Mouse (Mus musculus) adrenal gland, adult 2 months (tissue): ENCODE measurements around the gene Pif1. TPM values are rescaled to one million over a fixed set of nuclear protein-coding genes. Genes with fewer than 3 reads are reported as not detected.
A peak's percentile ranks its signal among the peaks of the same experiment; 100 is the strongest.

Experiments
- DNase-seq: peaks from one replicate; pipeline ENCODE4 v3.0.0; 2021
- polyA plus RNA-seq: library from polyadenylated mRNA; depleted of rRNA; stranded (reverse); fragments of >200 nt; gene quantifications from 2 replicates; pipeline ENCODE4 v1.2.3, GENCODE M21; 2012
- total RNA-seq, 2 experiments: library from RNA; stranded (reverse); gene quantifications; 2 replicates each; pipeline ENCODE4 v1.2.3; 2021

Gene Pif1
- total and polyA plus RNA-seq, 3 experiments: 0.29 to 0.45 (median 0.42) TPM

DNA sequence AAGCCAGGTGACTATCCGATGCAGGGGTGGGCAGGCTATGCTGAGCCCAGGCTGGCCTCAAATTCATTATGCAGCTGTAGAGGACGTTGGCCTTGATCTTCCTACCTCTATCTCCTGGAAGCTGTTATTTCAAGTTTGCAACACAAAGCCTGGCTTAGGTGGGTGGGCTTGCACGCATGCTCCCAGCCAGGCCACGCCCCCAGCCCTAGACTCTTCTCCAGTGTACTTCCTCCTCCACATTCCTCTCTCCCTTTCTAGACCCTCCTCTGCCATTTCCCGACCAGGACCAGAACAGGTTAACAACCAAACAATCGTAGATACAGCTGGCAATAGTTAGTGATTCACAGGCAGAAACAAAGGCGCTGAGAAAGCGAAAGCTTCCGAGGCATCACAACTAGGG is 6.6 kb downstream of the Pif1 start:
- no peak for DNase-seq

DNA sequence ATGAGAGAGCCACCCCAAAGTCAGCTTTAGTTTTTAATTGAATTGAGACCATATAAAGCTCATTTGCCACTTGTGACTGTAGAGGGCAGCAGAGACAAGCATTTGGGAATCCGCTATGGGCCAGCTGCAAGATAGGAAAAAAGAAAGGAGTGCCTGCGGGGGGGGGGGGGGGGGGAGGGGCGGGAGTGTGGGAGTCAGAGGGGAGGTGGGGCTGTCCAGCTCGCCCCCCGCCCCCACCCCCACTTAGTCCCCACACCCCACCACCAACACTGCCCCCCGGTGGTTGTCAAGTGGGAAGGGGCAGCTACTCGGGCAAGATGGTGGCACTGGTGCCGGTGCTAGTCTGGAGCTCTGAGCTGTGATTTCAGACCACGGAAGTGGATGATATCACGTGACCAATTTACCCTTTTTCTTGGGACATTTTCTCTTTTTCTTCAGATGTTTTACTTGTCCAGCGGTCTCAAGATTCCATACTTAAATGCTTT is 11.8 kb downstream of the Pif1 start:
- peak; percentile 64 for DNase-seq

DNA sequence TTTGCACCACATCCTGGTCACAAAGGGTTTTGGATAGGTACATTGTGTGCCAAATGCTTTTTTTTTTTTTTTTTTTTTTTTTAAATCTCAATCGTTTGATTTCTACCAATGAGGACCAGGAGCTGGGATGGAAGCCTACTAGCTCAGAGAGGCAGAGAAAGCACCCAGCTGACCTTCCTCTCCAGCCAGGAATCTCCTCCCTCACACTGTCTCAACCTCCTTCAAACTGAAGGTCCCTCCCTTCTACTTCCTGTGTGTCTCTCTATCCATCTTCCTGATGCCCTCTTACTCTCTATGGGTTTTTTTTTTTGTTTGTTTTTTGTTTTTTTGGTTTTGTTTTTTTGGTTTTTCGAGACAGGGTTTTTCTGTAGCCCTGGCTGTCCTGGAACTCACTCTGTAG is 14.0 kb downstream of the Pif1 start:
- DNase-seq: no peak

DNA sequence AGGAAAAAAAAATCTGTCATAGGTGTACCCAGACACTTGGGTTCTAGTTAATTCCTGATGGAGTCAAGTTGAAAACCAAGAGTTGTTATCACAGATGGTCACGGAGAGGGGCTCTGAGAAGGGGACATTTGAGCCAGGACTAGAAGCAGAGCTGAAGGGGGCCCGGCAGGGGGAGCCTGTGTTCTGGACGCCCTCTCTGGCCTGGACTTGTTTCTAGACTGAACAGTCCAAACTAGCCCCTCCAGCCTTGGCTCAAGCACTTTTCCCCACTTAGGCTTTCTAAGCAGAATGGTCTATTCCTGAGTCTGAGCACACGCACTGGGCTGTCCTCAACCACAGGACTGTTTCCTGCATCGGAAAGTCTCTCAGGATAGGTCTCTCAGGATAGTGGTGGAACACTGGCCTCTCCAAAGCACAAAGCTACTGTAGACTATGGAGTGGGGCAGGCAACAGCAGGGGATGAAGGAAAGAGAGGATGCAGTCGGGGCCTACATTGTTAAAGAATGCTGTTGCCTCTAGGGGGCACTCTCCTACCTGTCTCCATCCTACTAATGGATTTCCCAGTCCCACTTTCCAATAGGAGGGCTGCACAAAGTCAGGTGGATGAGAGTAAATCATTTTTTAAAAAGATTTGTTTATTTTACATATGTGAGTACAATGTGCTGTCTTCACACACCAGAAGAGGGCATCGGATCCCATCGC is 16.6 kb downstream of the Pif1 start:
- DNase-seq: no peak

DNA sequence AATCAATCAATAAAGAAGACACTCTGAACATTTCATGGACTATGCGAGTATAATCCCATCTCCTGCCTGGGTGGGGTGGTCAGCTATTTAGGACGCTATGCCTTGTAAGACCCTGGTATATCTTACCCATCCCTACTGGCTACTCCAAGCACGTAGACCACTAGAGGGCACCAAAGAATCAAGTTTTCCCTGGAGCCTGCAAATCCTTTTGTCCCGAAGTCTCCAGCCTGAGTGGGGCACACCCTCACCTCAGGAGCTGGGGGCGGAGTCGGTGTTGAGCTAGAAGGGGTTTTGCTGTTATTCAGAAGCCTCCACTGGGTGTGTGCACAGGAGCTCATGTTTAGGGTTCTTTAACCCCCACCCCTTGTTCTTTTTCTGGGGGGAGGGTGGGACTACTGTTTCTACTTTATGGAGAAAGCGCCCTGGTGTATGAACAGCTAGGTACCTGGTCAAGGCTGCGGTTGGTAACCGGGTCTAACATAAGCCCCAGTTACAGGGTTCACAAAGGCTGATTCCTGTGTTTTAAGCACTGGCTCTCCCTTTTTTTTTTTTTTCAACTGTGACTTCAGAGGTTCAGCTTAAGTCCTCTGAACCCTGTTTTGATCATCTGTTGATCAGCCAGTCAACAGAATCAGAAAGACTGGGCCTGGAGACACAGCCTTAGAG is 18.6 kb downstream of the Pif1 start:
- peak; percentile 70 for DNase-seq

DNA sequence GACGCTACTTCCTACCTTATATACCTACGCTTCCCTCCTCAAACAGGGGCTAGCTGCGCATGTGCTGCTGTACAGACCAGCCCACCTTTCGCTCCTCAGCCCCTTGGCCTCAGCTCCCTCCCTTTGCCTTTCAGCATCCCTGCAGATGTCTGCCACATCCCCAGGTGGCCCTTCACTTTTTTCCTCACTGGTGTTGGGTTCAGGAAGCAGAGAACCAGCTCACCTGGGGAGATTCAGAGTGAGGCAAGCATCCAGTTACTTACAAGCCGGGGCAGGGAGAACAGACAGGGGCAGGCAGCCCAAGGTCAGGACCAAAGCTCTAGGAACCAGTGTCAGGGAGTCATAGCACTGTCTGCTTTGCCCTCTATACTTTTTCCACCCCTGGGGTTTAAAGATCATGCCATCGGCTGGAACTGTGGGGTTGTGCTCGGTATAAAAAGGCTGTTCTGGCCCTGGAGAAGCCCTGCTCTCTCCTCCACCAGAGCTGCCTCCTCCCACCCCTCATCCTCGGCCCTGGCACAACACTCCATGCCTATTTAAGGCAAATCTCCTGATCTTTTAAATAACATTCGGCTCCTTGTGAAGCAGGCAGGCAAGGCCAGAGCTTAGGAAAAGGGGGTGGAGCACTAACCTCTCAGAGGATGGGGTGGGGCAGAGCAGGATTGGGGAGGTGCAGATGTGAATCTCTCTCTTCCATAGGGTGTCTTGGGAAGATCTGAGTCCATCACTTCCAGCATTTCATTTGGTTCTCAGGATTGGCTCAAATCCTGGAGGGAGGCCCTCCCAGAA is 19.6 kb downstream of the Pif1 start:
- peak; percentile 51 for DNase-seq

DNA sequence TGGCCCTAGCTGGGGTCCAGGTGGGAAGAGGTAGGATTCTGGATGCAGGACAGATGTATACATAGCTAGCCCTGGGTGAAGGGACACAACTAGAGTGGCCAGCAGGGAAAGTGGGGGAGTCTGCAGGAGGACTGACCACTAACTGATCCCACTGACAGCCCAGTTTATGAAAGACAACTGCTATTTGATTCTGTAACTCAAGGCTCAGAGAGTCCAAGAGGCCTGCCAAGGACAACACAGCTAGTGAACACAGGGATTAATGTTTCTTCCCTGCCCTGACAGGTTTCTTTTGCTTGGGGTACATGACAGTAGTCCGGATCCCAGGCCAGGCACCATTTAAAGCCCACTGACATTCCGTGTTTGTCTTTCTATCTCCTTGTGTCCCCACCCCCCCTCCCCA is 20.2 kb downstream of the Pif1 start:
- no peak for DNase-seq

DNA sequence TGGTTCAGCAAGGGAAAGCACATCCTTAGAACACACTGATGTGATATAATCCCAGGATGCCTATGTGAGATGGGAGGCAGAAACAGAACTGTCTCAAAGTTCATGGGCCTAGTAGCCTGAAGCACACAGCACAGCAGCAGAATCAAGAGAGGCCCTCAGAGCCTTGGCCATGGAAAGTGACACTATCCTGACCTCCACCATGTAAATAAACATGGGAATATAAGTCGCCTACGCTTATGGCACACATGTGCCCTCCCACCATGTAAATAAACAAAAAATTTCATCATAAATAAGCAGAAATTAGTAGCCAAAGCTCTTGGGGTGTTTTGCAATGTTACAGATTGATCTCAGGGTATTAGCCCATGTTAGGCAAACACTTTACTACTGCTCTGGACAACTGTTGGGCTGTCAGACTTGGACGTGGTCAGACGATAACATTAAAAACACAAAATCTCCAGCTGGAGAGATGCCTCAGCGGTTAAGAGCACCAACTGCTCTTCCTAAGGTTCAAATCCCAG is 25.1 kb downstream of the Pif1 start:
- no peak for DNase-seq

DNA sequence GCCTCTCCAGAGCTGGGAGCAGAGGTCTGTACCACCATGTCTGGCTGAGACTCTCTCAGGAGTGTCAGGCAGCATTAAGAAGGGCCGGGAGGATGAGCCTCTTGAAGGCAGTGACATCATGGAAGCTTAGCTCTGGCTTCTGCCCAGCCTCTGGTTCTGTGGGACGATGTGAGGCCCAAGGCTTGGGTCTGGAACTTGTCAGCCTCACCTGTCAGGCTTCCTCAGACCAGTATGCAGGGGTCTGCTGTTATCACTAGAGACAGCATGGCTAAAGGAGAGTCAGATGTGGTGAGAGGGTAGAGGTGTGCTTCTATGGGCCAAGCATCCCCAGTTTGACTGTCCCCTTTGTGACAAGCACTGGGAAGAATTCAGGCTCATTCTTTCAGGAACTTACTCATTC is 26.1 kb downstream of the Pif1 start:
- DNase-seq: no peak

DNA sequence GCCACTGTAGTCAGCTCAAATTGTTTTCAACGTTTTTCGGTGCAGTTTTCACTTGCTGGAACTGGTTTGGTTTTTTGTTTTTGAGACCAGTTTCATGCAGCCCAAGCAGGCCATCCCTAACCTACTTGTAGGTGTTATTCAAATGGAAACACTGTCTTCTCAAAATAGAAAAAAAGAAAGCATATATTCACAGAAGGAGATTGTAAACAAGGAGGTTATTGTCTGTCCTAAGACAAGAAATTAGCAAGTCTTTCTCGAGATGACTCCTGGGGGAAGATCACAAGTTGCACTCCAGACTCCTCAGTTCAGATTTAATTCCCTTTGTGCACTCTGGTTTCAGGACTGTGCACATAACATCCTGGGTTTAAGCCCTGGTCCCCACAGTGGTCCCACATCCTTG is 32.4 kb downstream of the Pif1 start:
- no peak for DNase-seq

DNA sequence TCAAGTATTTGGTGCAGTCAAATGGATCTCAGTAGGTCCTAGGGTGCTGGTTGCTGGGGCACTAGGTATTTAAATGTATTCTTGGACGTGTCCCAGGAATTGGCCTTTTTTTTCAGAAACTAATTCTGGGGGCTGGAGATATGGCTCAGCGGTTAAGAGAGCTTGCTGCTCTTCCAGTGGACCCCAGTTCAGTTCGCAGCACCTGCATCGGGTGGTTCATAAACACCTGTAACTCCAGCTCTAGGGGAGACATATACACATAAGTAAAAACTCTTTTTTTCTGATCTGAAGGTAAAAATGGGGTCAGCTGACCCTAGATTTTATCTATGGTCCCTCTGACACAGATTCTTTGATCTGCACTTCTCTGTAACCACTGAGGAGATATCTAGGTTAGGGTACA is 34.2 kb downstream of the Pif1 start:
- no peak for DNase-seq

DNA sequence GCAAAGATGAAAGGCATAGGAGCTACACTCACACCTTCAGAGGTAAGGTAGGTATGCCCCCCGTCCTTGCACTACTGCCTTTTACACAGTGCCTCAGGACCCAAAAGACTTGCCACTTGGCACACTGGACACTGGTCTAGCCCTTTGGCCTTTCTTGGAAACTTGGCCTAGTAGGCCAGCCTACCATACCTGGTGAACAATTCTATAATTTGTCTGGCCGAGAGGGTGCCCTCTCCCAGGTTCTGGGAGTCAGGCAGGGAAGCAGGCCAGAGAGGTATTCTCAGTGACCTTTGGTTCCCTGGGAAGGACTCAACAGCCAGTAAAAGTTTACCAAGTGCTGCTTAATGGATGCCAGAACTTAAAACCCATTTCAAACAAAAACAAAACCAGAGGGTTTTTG is 34.7 kb downstream of the Pif1 start:
- DNase-seq: no peak

DNA sequence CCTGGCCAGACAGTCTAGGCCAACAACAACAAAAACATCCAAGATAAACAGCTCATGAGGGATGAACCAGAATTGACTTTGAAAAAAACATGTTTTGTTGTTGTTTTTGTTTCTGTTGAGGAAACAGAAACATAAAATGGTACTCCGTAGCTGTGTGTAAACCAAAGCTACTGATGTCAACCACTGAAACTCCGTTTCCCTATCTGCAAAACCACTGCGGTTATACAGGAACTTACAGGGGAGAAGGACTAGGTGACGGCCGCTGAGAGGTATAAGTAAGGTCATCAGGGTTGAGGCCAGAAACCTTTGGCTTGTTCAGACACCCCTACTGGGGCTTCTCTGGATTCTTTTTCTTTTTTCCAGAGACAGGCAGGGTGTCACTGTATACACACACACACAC is 35.9 kb downstream of the Pif1 start:
- no peak for DNase-seq

DNA sequence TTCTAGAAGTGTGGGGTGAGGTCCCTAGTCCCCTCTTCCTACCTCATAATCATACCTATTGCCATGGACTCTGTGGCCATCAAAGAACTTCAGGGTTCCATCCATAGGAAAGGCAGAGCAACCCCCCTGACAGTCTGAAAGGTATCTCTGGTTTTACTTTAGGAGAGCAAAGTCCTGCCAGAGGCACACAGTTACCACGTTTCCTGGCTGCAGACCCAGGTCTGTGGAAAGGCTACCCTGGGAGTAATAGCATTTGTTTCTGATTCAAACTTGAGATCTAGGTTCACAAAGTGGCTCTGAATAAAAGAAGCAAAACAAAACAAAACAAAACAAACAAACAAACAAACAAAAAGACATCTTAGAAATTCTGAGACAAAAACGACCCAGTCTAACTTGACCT is 37.3 kb downstream of the Pif1 start:
- DNase-seq: no peak

DNA sequence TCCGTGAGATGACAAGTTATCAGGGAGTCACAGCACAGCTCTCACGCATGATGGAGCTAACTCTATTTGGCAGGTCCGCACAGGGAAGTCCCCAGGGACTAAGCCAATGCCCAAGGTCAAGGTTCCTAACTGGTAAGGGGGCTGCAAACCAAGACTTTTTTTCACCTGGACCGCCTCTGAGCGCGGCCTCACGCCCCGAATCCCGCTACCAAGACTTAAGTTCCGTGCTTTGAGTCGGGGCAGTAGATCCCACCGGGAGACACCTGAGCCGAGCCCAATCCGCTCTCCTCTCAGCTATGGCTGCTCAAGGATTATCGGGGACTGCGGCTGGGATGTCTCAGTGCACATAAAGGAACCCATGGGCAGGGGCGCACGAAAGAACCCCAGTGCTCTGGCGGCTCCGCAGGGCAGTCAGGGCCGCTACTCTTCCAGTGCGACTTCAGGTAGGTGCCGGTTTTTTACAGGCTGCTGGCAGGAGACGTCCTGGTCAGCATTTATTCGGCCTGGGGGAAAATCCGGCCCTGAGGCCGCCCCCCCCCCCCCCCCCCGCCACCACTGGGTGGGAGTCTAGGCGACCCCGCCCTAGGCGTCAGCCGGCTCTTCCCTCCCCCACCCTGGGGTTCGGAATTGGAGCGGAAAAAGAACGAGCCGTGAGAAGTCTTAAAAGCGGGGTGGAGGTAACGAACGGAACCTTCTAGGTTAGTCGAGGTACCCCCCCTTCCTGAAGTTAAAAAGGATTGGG is 42.2 kb downstream of the Pif1 start, which contains the start of gene Rbpms2:
Rbpms2 (plus strand) TSS at position 624 of the 742 bp plus-strand sequence.
- peak; percentile 73 for DNase-seq

DNA sequence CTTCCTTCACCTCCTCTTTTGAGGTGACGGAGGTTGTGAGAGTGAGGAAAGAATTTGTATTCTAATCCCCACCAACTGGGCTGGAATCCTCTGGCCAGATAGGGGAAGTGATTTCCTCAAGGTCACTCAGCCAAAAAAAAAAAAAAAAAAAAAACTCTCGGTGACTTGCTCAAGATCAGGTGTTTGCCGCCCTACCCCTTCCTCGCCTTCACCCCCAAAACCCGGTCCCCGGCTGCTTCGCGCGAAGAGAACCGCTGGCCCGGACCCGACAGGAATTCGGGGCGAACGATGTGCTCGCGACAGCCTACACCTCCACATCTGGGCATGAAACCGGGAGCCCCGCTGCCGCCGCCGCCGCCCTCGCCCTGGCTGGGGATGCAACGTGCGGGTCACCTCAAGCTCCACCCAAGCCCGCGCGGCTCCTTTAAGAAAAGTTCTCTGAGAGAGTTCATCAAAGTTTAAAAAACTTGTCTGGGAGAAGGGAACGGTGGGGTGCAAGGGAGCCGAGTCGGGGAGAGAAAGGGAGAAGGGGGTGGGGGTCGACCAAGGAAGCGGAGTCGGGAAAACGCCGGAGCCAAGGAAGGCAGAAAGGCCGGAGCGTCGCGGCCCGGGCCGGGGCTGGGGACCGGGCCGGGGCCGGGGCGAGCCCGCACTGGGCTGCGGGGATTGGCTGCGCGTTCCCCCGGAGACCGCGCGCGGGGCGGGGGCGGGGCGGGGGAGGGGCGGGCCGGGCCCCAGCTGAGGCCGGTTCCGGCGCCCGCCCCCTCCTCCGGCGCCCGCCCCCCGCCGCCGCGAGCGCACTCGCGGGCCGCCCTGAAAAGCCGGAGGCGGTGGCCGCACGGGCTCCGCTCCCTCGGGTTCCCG is 43.0 kb downstream of the Pif1 start:
- DNase-seq: peak; percentile 88

DNA sequence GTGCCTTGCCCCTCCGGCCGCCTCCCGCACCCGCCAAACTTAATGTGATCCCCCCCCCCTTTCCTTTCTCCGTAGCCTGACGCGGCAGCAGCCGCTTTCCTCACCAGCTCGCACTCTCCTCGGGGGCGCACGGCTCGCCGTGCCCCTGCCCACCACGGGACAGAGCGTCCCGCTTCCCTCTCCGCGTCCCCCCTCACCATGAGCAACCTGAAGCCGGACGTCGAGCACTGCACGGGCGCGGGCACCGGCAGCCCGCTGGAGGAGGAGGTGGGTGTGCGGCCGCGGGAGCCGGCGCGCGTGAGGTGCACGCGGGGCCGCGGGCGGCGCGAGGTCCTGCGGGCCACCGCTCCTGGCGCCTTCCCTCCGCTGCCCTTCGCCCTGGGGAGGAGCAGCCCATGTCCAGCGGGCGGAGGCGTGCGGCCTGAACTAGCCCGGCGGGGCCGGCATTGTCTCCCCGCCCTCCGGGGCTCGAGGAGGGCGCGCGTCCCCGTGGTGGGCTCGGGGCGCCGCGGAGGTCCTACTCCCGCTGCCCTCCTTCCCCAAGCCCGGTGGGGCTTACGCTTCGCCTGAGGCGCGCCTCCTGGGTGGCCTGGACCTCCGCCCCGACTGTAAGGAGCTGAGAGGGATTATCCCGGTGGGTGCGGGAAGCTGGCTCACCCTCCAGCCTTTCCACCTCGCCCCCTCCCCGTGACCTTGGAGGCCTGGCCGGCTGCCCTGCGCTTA is 43.8 kb downstream of the Pif1 start:
- peak; percentile 75 for DNase-seq

DNA sequence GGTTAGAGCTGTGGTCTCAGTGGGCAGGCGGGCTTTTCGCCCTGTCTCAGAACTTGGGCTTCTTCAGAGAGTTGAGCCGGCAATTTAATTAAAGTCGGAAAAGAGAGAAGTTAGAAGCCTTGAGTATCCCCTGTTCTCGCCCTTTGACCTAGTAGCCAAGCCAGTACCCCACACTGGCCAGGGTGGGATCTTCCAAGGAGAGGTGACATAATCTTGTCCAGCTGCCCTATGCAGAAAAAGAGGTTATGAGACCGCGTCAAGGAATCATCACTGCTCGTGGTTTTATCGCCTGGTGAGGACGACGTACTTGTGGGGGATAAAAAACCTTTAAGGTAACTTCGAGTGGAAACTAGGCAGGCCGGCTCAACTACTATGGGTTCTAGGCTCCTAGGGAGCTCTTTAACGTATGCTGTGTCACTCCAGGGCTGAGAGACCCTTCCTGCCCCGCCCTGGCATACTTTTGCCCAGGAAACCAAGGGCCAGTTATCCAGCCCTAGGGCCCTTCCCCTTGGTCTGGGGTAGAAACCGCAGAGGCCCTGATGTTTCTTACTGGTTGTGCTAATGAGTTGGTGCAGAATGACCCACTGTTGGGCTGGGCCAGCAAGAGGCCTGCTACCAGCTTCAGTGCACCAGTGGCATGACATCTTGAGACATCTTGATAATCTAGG is 44.5 kb downstream of the Pif1 start:
- DNase-seq: peak; percentile 38

DNA sequence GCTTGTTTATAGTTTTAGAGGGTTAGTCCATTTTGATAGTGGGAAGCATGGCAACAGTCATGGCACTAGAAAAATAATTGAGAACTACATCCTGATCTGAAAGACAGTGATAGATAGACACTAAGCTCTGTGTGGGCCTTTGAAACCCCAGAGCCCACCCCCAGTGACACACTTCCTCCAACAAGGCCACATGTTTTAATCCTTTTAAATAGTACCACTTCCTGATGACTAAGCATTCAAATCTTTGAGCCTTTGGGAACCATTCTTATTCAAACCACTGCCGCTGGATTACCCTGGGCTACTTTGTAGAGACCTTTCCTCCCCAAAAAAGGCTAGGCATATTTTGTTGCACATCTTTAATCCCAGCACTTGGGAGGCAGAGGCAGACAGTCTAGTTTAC is 48.8 kb downstream of the Pif1 start:
- DNase-seq: no peak

DNA sequence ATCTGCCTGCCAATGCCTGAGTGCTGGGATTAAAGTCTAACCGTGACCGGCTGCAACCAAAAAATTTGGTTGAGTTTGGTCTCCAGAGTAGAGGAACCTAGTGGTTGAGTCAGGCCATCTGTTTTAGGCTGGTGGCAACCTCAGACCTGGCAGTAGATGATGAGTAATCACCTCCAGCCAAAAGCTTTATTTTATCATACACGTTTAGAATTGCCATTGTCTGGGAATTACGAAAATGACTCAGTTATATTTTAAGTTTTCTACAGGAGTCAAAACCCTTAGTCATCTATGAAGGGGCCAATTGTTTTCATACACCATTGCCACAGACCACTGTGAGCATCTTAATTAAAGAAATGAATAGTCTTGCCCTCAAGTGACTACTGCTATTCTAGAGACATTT is 50.0 kb downstream of the Pif1 start:
- no peak for DNase-seq
